Mouse (Mus musculus): ENCODE measurements around the gene Gdf9. TPM values are rescaled to one million over a fixed set of nuclear protein-coding genes. Genes with fewer than 3 reads are reported as not detected.

The Gdf9 gene
- polyA plus RNA-seq (2014; fragmentation: Nextera tagmentation; extraction: Ambion mirVana) = 0.30 and 0.89 TPM in 2 replicates

GRCm38 (mm10) chr11:53430670-53431346 is at the start of gene Gdf9, which contains the start of gene Uqcrq:
Gdf9 (plus strand) TSS chr11:53431023.
Uqcrq (minus strand) TSS chr11:53430831.
- Histone ChIP-seq H3K9me3 (ENCODE audit: control insufficient read depth, low read length) (no peaks in the 10 kb centered on the region), H3K27me3 (replicated peaks; ENCODE audit: control insufficient read depth, insufficient read depth, low read length) (no peaks in the 10 kb centered on the region), H3K36me3 (ENCODE audit: control insufficient read depth, insufficient read depth, low read length) (peaks cover 8% of the 10 kb centered on the region; the same call in 1 of the 2 replicates), H3K9ac (ENCODE audit: low read depth, low read length) (peak within 1 kb of the TSS; percentile 77), H3K4me1 (replicated peaks; ENCODE audit: control insufficient read depth, insufficient read depth, low read length) (peaks cover 30% of the 10 kb centered on the region), H3K4me2 (peak within 1 kb of the TSS; percentile 81), H3K4me3 (ENCODE audit: low read depth, low read length) (peak within 1 kb of the TSS; percentile 81), H3K27ac (ENCODE audit: low read depth, low read length) (peak within 1 kb of the TSS; percentile 76)
- WGBS = under 1% methylated on average over 44 of the region's 44 CpGs
- ATAC-seq (replicated peaks; ENCODE audit: low FRiP score) (peak; percentile 93), DNase-seq (ENCODE audit: low spot score) (peak; percentile 94)

- Histone ChIP-seq H3K4me2 (no peak overlapping the region), H3K36me3 (ENCODE audit: control insufficient read depth, insufficient read depth, low read length) (peaks cover 9% of the 10 kb centered on the region; the same call in 1 of the 2 replicates), H3K4me1 (replicated peaks; ENCODE audit: control insufficient read depth, insufficient read depth, low read length) (peaks cover 2% of the 10 kb centered on the region; the same call in 1 of the 2 replicates), H3K27me3 (replicated peaks; ENCODE audit: control insufficient read depth, insufficient read depth, low read length) (no peaks in the 10 kb centered on the region), H3K9ac (ENCODE audit: low read depth, low read length) (no peak overlapping the region), H3K27ac (ENCODE audit: low read depth, low read length) (no peak overlapping the region), H3K9me3 (ENCODE audit: control insufficient read depth, low read length) (no peaks in the 10 kb centered on the region), H3K4me3 (ENCODE audit: low read depth, low read length) (no peak overlapping the region)
- DNase-seq (ENCODE audit: low spot score) (no peak), ATAC-seq (replicated peaks; ENCODE audit: low FRiP score) (no peak)
- 91% methylated on average over 2 of the region's 2 CpGs for WGBS
These were observed 46.9 kb upstream of the Gdf9 start for GRCm38 (mm10) chr11:53383758-53384428.

GRCm38 (mm10) chr11:53393856-53394255 is 37.0 kb upstream of the Gdf9 start:
- Histone ChIP-seq H3K4me2 (no peak overlapping the region), H3K4me3 (ENCODE audit: low read depth, low read length) (no peak overlapping the region), H3K9ac (ENCODE audit: low read depth, low read length) (no peak overlapping the region), H3K9me3 (ENCODE audit: control insufficient read depth, low read length) (no peaks in the 10 kb centered on the region), H3K4me1 (replicated peaks; ENCODE audit: control insufficient read depth, insufficient read depth, low read length) (no peaks in the 10 kb centered on the region), H3K27me3 (replicated peaks; ENCODE audit: control insufficient read depth, insufficient read depth, low read length) (no peaks in the 10 kb centered on the region), H3K36me3 (ENCODE audit: control insufficient read depth, insufficient read depth, low read length) (peaks cover 16% of the 10 kb centered on the region; the same call in 1 of the 2 replicates), H3K27ac (ENCODE audit: low read depth, low read length) (no peak overlapping the region)
- DNase-seq (ENCODE audit: low spot score) (no peak), ATAC-seq (replicated peaks; ENCODE audit: low FRiP score) (no peak)
- 85% methylated on average over 1 of the region's 1 CpGs for WGBS

- Histone ChIP-seq H3K9ac (ENCODE audit: low read depth, low read length) (no peak overlapping the region), H3K36me3 (ENCODE audit: control insufficient read depth, insufficient read depth, low read length) (peaks cover 21% of the 10 kb centered on the region), H3K27ac (ENCODE audit: low read depth, low read length) (no peak overlapping the region), H3K4me2 (no peak overlapping the region), H3K9me3 (ENCODE audit: control insufficient read depth, low read length) (no peaks in the 10 kb centered on the region), H3K4me3 (ENCODE audit: low read depth, low read length) (no peak overlapping the region), H3K4me1 (replicated peaks; ENCODE audit: control insufficient read depth, insufficient read depth, low read length) (no peaks in the 10 kb centered on the region), H3K27me3 (replicated peaks; ENCODE audit: control insufficient read depth, insufficient read depth, low read length) (no peaks in the 10 kb centered on the region)
- WGBS = 77% methylated on average over 1 of the region's 1 CpGs
- DNase-seq (ENCODE audit: low spot score) (no peak), ATAC-seq (replicated peaks; ENCODE audit: low FRiP score) (no peak)
These were observed 27.2 kb upstream of the Gdf9 start for GRCm38 (mm10) chr11:53403638-53404037.

- H3K36me3 ChIP-seq (ENCODE audit: control insufficient read depth, insufficient read depth, low read length) = peaks cover 43% of the 10 kb centered on the region
- DNase-seq (ENCODE audit: low spot score) (peak; percentile 20), ATAC-seq (replicated peaks; ENCODE audit: low FRiP score) (no peak)
These were observed 19.1 kb upstream of the Gdf9 start for GRCm38 (mm10) chr11:53411738-53412137.

GRCm38 (mm10) chr11:53413871-53414270 is 17.0 kb upstream of the Gdf9 start:
- no peak for ATAC-seq (replicated peaks; ENCODE audit: low FRiP score)
- Histone ChIP-seq H3K4me2 (no peak overlapping the region), H3K4me3 (ENCODE audit: low read depth, low read length) (no peak overlapping the region), H3K27ac (ENCODE audit: low read depth, low read length) (no peak overlapping the region), H3K9ac (ENCODE audit: low read depth, low read length) (no peak overlapping the region), H3K4me1 (replicated peaks; ENCODE audit: control insufficient read depth, insufficient read depth, low read length) (no peaks in the 10 kb centered on the region), H3K9me3 (ENCODE audit: control insufficient read depth, low read length) (no peaks in the 10 kb centered on the region), H3K27me3 (replicated peaks; ENCODE audit: control insufficient read depth, insufficient read depth, low read length) (no peaks in the 10 kb centered on the region), H3K36me3 (ENCODE audit: control insufficient read depth, insufficient read depth, low read length) (peaks cover 44% of the 10 kb centered on the region)
- no peak for DNase-seq (ENCODE audit: low spot score)
- 85% methylated on average over 4 of the region's 4 CpGs for WGBS

More at GRCm38 (mm10) chr11:53411738-53412137, 19.1 kb upstream of the Gdf9 start:
- Histone ChIP-seq H3K27ac (ENCODE audit: low read depth, low read length) (no peak overlapping the region), H3K4me1 (replicated peaks; ENCODE audit: control insufficient read depth, insufficient read depth, low read length) (no peaks in the 10 kb centered on the region), H3K9me3 (ENCODE audit: control insufficient read depth, low read length) (no peaks in the 10 kb centered on the region), H3K9ac (ENCODE audit: low read depth, low read length) (no peak overlapping the region), H3K4me2 (no peak overlapping the region), H3K27me3 (replicated peaks; ENCODE audit: control insufficient read depth, insufficient read depth, low read length) (no peaks in the 10 kb centered on the region), H3K4me3 (ENCODE audit: low read depth, low read length) (no peak overlapping the region)

GRCm38 (mm10) chr11:53418048-53418447 is 12.8 kb upstream of the Gdf9 start:
- no peaks in the 10 kb centered on the region for H3K9me3 ChIP-seq (ENCODE audit: control insufficient read depth, low read length)
- ATAC-seq (replicated peaks; ENCODE audit: low FRiP score) = no peak
- DNase-seq (ENCODE audit: low spot score) = no peak
- H3K27ac ChIP-seq (ENCODE audit: low read depth, low read length) = no peak overlapping the region
- no peak overlapping the region for H3K4me3 ChIP-seq (ENCODE audit: low read depth, low read length)
- no peak overlapping the region for H3K9ac ChIP-seq (ENCODE audit: low read depth, low read length)
- H3K4me2 ChIP-seq = no peak overlapping the region
- H3K4me1 ChIP-seq (replicated peaks; ENCODE audit: control insufficient read depth, insufficient read depth, low read length) = no peaks in the 10 kb centered on the region
- H3K27me3 ChIP-seq (replicated peaks; ENCODE audit: control insufficient read depth, insufficient read depth, low read length) = no peaks in the 10 kb centered on the region
- H3K36me3 ChIP-seq (ENCODE audit: control insufficient read depth, insufficient read depth, low read length) = peaks cover 26% of the 10 kb centered on the region

GRCm38 (mm10) chr11:53423036-53423435 is 7.8 kb upstream of the Gdf9 start, which contains the start of gene Leap2:
Leap2 (minus strand) TSS chr11:53423170.
- Histone ChIP-seq H3K9me3 (ENCODE audit: control insufficient read depth, low read length) (no peaks in the 10 kb centered on the region), H3K36me3 (ENCODE audit: control insufficient read depth, insufficient read depth, low read length) (peaks cover under 1% of the 10 kb centered on the region; the same call in 1 of the 2 replicates), H3K4me2 (peak within 1 kb of the TSS; percentile 38), H3K4me1 (replicated peaks; ENCODE audit: control insufficient read depth, insufficient read depth, low read length) (no peaks in the 10 kb centered on the region), H3K4me3 (ENCODE audit: low read depth, low read length) (no peak within 1 kb of the TSS), H3K27me3 (replicated peaks; ENCODE audit: control insufficient read depth, insufficient read depth, low read length) (no peaks in the 10 kb centered on the region), H3K9ac (ENCODE audit: low read depth, low read length) (no peak within 1 kb of the TSS), H3K27ac (ENCODE audit: low read depth, low read length) (peak within 1 kb of the TSS; percentile 58)
- ATAC-seq (replicated peaks; ENCODE audit: low FRiP score) = peak; percentile 60; the same call in 1 of the 2 replicates
- 68% methylated on average over 4 of the region's 4 CpGs for WGBS
- DNase-seq (ENCODE audit: low spot score) = no peak
